12 mouse cellular contexts compared by ENCODE assay signal in the genomic region with DNA sequence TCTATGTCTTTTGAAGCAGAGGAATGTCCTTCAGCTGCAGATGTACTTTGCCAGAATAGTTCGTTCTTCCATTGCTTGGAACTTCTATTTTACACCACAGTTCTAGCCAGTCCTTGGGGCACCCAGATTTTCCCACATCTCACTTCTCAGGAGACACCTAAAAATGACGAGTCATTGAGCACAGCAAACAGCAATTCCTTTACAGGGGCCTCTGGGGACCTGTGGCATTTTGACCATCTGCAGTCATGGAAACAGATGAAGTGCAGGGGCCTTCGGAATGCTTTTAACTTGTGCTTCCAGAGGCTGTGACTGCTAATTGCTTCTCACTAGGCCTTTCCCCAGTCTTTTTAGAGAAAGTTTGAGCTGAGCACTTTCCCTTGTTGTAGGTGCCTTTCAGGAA.
DNase-seq lines count a peak whose midpoint lies in the region; ATAC-seq and TF ChIP-seq lines count a peak whose summit lies in the region.
"Had no signal": no experiment of that assay in that cellular context is flagged by ENCODE, and none has a peak within 500 bp of the region (broad histone marks: within the 10 kb centered on the region; RNA-seq: fewer than 3 reads in every experiment).

No protein-coding gene starts in this region.

- H3K36me3 ChIP-seq in midbrain, embryonic 10.5 days: no peaks in the 10 kb centered on the region
- no peaks in the 10 kb centered on the region for H3K36me3 ChIP-seq in midbrain, embryonic 13.5 days
- no peaks in the 10 kb centered on the region for H3K36me3 ChIP-seq in hindbrain, embryonic 14.5 days (replicated peaks; ENCODE audit: control insufficient read depth, insufficient read depth)
- no peaks in the 10 kb centered on the region for H3K36me3 ChIP-seq in stomach, postnatal 0 days (ENCODE audit: control insufficient read depth, insufficient read depth, low read length)

- H3K4me1 ChIP-seq in midbrain, embryonic 10.5 days: peaks cover 22% of the 10 kb centered on the region
- H3K4me1 ChIP-seq in midbrain, embryonic 13.5 days (replicated peaks): peaks cover 25% of the 10 kb centered on the region
- peaks cover 24% of the 10 kb centered on the region for H3K4me1 ChIP-seq in hindbrain, embryonic 14.5 days (replicated peaks; ENCODE audit: control insufficient read depth, insufficient read depth, low read length)
- 0 out of 2 replicates have a peak, but pooled peaks cover 3% of the 10 kb centered on the region for H3K4me1 ChIP-seq in stomach, postnatal 0 days (replicated peaks; ENCODE audit: control insufficient read depth, insufficient read depth)

- no peak overlapping the region for H3K4me2 ChIP-seq in midbrain, embryonic 13.5 days (replicated peaks)
- H3K4me2 ChIP-seq in hindbrain, embryonic 14.5 days (replicated peaks): no peak overlapping the region
- no peak overlapping the region for H3K4me2 ChIP-seq in stomach, postnatal 0 days (replicated peaks; ENCODE audit: low read depth)

- DNase-seq in midbrain, embryonic 10.5 days (ENCODE audit: low spot score): peak; percentile 32
- DNase-seq in embryo, embryonic 9.5 days (ENCODE audit: extremely low spot score): peak; percentile 60
- peak; percentile 36 for DNase-seq in hindbrain, embryonic 14.5 days (ENCODE audit: low spot score)
- DNase-seq in retina, postnatal 1 day: peak; percentile 35
- no peak for DNase-seq in stomach, postnatal 0 days (ENCODE audit: low spot score)
- DNase-seq: cerebellum, postnatal 10 days; heart, adult 2 months; kidney, postnatal 14 days; lung, adult 18-20 months; thymus, postnatal 14 days had no signal

- no peaks in the 10 kb centered on the region for H3K27me3 ChIP-seq in midbrain, embryonic 10.5 days (ENCODE audit: low read depth, poor library complexity, severe bottlenecking)
- no peaks in the 10 kb centered on the region for H3K27me3 ChIP-seq in midbrain, embryonic 13.5 days
- H3K27me3 ChIP-seq in hindbrain, embryonic 14.5 days (ENCODE audit: control insufficient read depth, insufficient read depth, low read length): no peaks in the 10 kb centered on the region
- H3K27me3 ChIP-seq in stomach, postnatal 0 days (ENCODE audit: control insufficient read depth, insufficient read depth, low read length): no peaks in the 10 kb centered on the region

- H3K27ac ChIP-seq in midbrain, embryonic 10.5 days (replicated peaks): peak overlapping the region; percentile 52; the same call in 1 of the 2 replicates
- no peak overlapping the region for H3K27ac ChIP-seq in midbrain, embryonic 13.5 days
- peak overlapping the region; percentile 63 for H3K27ac ChIP-seq in hindbrain, embryonic 14.5 days
- no peak overlapping the region for H3K27ac ChIP-seq in stomach, postnatal 0 days (replicated peaks)
- H3K27ac ChIP-seq: heart, adult 2 months had no signal

- no peak for TF ChIP-seq CTCF in stomach, postnatal 0 days (IDR thresholded peaks at IDR 0.05; ENCODE audit: low read depth)

- H3K9me3 ChIP-seq in midbrain, embryonic 10.5 days (replicated peaks): no peaks in the 10 kb centered on the region
- H3K9me3 ChIP-seq in midbrain, embryonic 13.5 days: no peaks in the 10 kb centered on the region
- H3K9me3 ChIP-seq in hindbrain, embryonic 14.5 days (ENCODE audit: control insufficient read depth, low read length): no peaks in the 10 kb centered on the region
- no peaks in the 10 kb centered on the region for H3K9me3 ChIP-seq in stomach, postnatal 0 days (ENCODE audit: control insufficient read depth, low read length)

- ATAC-seq in midbrain, embryonic 13.5 days: no peak
- no peak for ATAC-seq in hindbrain, embryonic 14.5 days (ENCODE audit: low FRiP score)
- ATAC-seq in granulocyte monocyte progenitor cell, adult 5-6 weeks (replicated peaks; ENCODE audit: poor library complexity, severe bottlenecking): no peak
- no peak for ATAC-seq in stomach, postnatal 0 days (ENCODE audit: low FRiP score, low TSS enrichment)

- no peak overlapping the region for H3K4me3 ChIP-seq in midbrain, embryonic 10.5 days
- no peak overlapping the region for H3K4me3 ChIP-seq in midbrain, embryonic 13.5 days (replicated peaks)
- H3K4me3 ChIP-seq in hindbrain, embryonic 14.5 days (replicated peaks; ENCODE audit: low read length): no peak overlapping the region
- no peak overlapping the region for H3K4me3 ChIP-seq in stomach, postnatal 0 days (ENCODE audit: low read depth, low read length)
- H3K4me3 ChIP-seq: heart, adult 2 months had no signal

- no peak for TF ChIP-seq EP300 in stomach, postnatal 0 days (optimal IDR thresholded peaks at IDR 0.05)

- H3K9ac ChIP-seq in midbrain, embryonic 13.5 days (replicated peaks): no peak overlapping the region
- H3K9ac ChIP-seq in hindbrain, embryonic 14.5 days: no peak overlapping the region
- no peak overlapping the region for H3K9ac ChIP-seq in stomach, postnatal 0 days (ENCODE audit: low read length)

- WGBS in midbrain, embryonic 10.5 days: 35% methylated on average over 3 of the region's 3 CpGs
- WGBS in midbrain, embryonic 13.5 days: 21% methylated on average over 3 of the region's 3 CpGs
- WGBS in hindbrain, embryonic 14.5 days: 13% methylated on average over 3 of the region's 3 CpGs
- 26% methylated on average over 3 of the region's 3 CpGs for WGBS in stomach, postnatal 0 days

Comparison
In these comparisons a context has a peak if more than half of its experiments do, and no peak if none do; other contexts are left out.
1. H3K27ac ChIP-seq: peak in midbrain, embryonic 10.5 days (single experiment) and hindbrain, embryonic 14.5 days (single experiment); none in midbrain, embryonic 13.5 days (single experiment) and stomach, postnatal 0 days (single experiment).